In genomic region chr19:4793831-4794422, GRCm38 (mm10) we compare ENCODE assay signal across 8 mouse cellular contexts. TPM values are rescaled to one million over a fixed set of nuclear protein-coding genes. Genes with fewer than 3 reads are reported as not detected.
DNase-seq lines count a peak whose midpoint lies in the region; ATAC-seq lines count a peak whose summit lies in the region.

Gene Rbm4 (minus strand): TSS chr19:4793901.

- peak within 1 kb of the TSS; percentile 82 for H3K4me2 ChIP-seq in lung, embryonic 16.5 days (ENCODE audit: low read depth, low read length)

- peak within 1 kb of the TSS; percentile 72 for H3K9ac ChIP-seq in lung, embryonic 16.5 days (ENCODE audit: low read length)

- peak within 1 kb of the TSS; percentile 72 for H3K27ac ChIP-seq in lung, embryonic 16.5 days (ENCODE audit: low read length)

- peak; percentile 98 to 100 for ATAC-seq in hematopoietic stem cell, adult 5-6 weeks (replicated peaks in 1 of 2; ENCODE audit: insufficient read depth in 1 of 2, low FRiP score in 2 of 2, low TSS enrichment in 1 of 2, low read depth in 1 of 2, poor library complexity in 2 of 2, severe bottlenecking in 2 of 2)
- ATAC-seq in lung, embryonic 16.5 days (ENCODE audit: low read depth): peak; percentile 98

- peaks cover 14% of the 10 kb centered on the region for H3K36me3 ChIP-seq in lung, embryonic 16.5 days (ENCODE audit: control insufficient read depth, insufficient read depth, low read length)

- peaks cover 24% of the 10 kb centered on the region for H3K4me1 ChIP-seq in lung, embryonic 16.5 days (replicated peaks; ENCODE audit: control insufficient read depth, insufficient read depth, low read length)

- DNase-seq in MEL-GATA-1-ER (ENCODE audit: extremely low read depth, low read depth): peak; percentile 99
- DNase-seq in cerebellum, adult 8-10 months: peak; percentile 98
- DNase-seq in forelimb bud, embryonic 11.5 days (ENCODE audit: low read depth, low spot score): peak; percentile 100
- DNase-seq in layer of hippocampus, adult 9-10 months (ENCODE audit: low spot score): peak; percentile 99
- DNase-seq in ovary, postnatal 10 days (ENCODE audit: low spot score): peak; percentile 85
- DNase-seq in thymus, postnatal 10 days (ENCODE audit: low spot score in 2 of 2): peak; percentile 97 to 98

- H3K27me3 ChIP-seq in lung, embryonic 16.5 days (ENCODE audit: control insufficient read depth, insufficient read depth, low read depth, low read length): no peaks in the 10 kb centered on the region

- no peaks in the 10 kb centered on the region for H3K9me3 ChIP-seq in lung, embryonic 16.5 days (ENCODE audit: control insufficient read depth, low read length)

- under 1% methylated on average over 31 of the region's 31 CpGs for WGBS in lung, embryonic 16.5 days

- peak within 1 kb of the TSS; percentile 69 for H3K4me3 ChIP-seq in lung, embryonic 16.5 days (ENCODE audit: low read length)

RNA-seq across cellular contexts. Expression of gene Rbm4, which starts in this region (rescaled TPM):
- total RNA-seq in hematopoietic stem cell, adult 5-6 weeks (2017): 75.7 and 127 TPM in 2 replicates
- 52.2 and 55.1 TPM in 2 replicates for polyA plus RNA-seq in lung, embryonic 16.5 days (2015; fragmentation: Nextera tagmentation; extraction: Ambion mirVana)

Comparison
In these comparisons a context has a peak if more than half of its experiments do, and no peak if none do; other contexts are left out.
1. Peak in every context shown above with its lines: DNase-seq, ATAC-seq, H3K4me3 ChIP-seq and H3K27ac ChIP-seq.